Mouse (Mus musculus): ENCODE measurements at regions not wholly inside any gene's neighbourhood (a gene's known extent, or its start where the extent isn't known, plus 50 kb on each side); places are given as distances from the start of the nearest gene placed in this dataset.

DNA sequence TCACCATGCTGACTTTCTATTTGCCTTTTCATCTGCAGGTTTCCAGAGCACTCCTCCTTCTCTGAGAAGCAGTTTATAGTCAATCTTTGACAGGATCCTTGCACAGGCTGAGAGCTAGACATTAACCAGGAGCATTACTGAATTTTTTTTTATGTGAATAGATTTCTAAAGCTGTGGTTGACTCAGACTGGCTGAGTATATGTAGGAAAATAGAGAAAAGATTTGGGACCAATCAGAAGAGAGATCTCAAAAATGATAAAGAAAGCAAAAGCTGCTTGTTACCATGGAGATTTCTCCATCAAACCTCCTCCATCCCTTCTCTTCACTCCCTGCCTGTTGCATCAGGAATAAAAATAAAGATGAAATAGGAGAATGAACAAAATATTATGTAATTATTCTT lies 731.2 kb upstream of the Ndn start:
- TF ChIP-seq CTCF (IDR thresholded peaks at IDR 0.05; ENCODE audit: borderline replicate concordance, extremely low read depth, insufficient read depth, insufficient read length) (no peak), POLR2A (IDR thresholded peaks at IDR 0.05; ENCODE audit: borderline replicate concordance, extremely low read depth, insufficient read depth, insufficient read length, poor library complexity, severe bottlenecking) (no peak)

All from brain, embryonic 14.5 days (tissue).